In genomic region chr16:76223716-76224115, GRCm38 (mm10) we compare ENCODE assay signal across 17 mouse cellular contexts.
DNase-seq lines count a peak whose midpoint lies in the region; ATAC-seq lines count a peak whose summit lies in the region.
"Had no signal": no experiment of that assay in that cellular context is flagged by ENCODE, and none has a peak within 500 bp of the region (broad histone marks: within the 10 kb centered on the region; RNA-seq: fewer than 3 reads in every experiment).

No protein-coding gene starts in this region.

- no peaks in the 10 kb centered on the region for H3K9me3 ChIP-seq in embryonic facial prominence, embryonic 11.5 days (replicated peaks; ENCODE audit: control insufficient read depth, low read length)
- no peaks in the 10 kb centered on the region for H3K9me3 ChIP-seq in embryonic facial prominence, embryonic 10.5 days
- no peaks in the 10 kb centered on the region for H3K9me3 ChIP-seq in kidney, embryonic 16.5 days (ENCODE audit: low read length)
- no peaks in the 10 kb centered on the region for H3K9me3 ChIP-seq in lung, embryonic 16.5 days (ENCODE audit: control insufficient read depth, low read length)
- H3K9me3 ChIP-seq in intestine, embryonic 16.5 days (ENCODE audit: control insufficient read depth, low read length): no peaks in the 10 kb centered on the region
- H3K9me3 ChIP-seq: embryonic facial prominence, embryonic 12.5 days; heart, embryonic 13.5 days; midbrain, embryonic 15.5 days had no signal

- H3K4me3 ChIP-seq in embryonic facial prominence, embryonic 11.5 days (ENCODE audit: low read depth, low read length): no peak overlapping the region
- H3K4me3 ChIP-seq in embryonic facial prominence, embryonic 10.5 days: no peak overlapping the region
- no peak overlapping the region for H3K4me3 ChIP-seq in kidney, embryonic 16.5 days (ENCODE audit: low read length)
- no peak overlapping the region for H3K4me3 ChIP-seq in lung, embryonic 16.5 days (ENCODE audit: low read length)
- H3K4me3 ChIP-seq in intestine, embryonic 16.5 days (ENCODE audit: low read length): no peak overlapping the region
- H3K4me3 ChIP-seq: embryonic facial prominence, embryonic 12.5 days; heart, embryonic 13.5 days; midbrain, embryonic 15.5 days had no signal

- WGBS in embryonic facial prominence, embryonic 11.5 days: 87% methylated on average over 4 of the region's 4 CpGs
- 82% methylated on average over 4 of the region's 4 CpGs for WGBS in embryonic facial prominence, embryonic 10.5 days
- WGBS in kidney, embryonic 16.5 days: 34% methylated on average over 4 of the region's 4 CpGs
- 27% methylated on average over 4 of the region's 4 CpGs for WGBS in lung, embryonic 16.5 days
- WGBS in intestine, embryonic 16.5 days: 48% methylated on average over 4 of the region's 4 CpGs

- no peaks in the 10 kb centered on the region for H3K27me3 ChIP-seq in embryonic facial prominence, embryonic 11.5 days (ENCODE audit: control insufficient read depth, insufficient read depth, low read length)
- H3K27me3 ChIP-seq in embryonic facial prominence, embryonic 10.5 days (replicated peaks; ENCODE audit: low read depth, poor library complexity, severe bottlenecking): no peaks in the 10 kb centered on the region
- H3K27me3 ChIP-seq in kidney, embryonic 16.5 days (ENCODE audit: insufficient read depth, low read length): no peaks in the 10 kb centered on the region
- H3K27me3 ChIP-seq in lung, embryonic 16.5 days (ENCODE audit: control insufficient read depth, insufficient read depth, low read depth, low read length): no peaks in the 10 kb centered on the region
- H3K27me3 ChIP-seq in intestine, embryonic 16.5 days (replicated peaks; ENCODE audit: control insufficient read depth, insufficient read depth, low read length): no peaks in the 10 kb centered on the region
- H3K27me3 ChIP-seq: embryonic facial prominence, embryonic 12.5 days; heart, embryonic 13.5 days; midbrain, embryonic 15.5 days had no signal

- no peaks in the 10 kb centered on the region for H3K4me1 ChIP-seq in embryonic facial prominence, embryonic 11.5 days (ENCODE audit: control insufficient read depth, insufficient read depth, low read length)
- peaks cover 43% of the 10 kb centered on the region for H3K4me1 ChIP-seq in embryonic facial prominence, embryonic 10.5 days
- H3K4me1 ChIP-seq in kidney, embryonic 16.5 days (ENCODE audit: insufficient read depth, low read length): peaks cover 39% of the 10 kb centered on the region
- peaks cover 17% of the 10 kb centered on the region for H3K4me1 ChIP-seq in lung, embryonic 16.5 days (replicated peaks; ENCODE audit: control insufficient read depth, insufficient read depth, low read length)
- H3K4me1 ChIP-seq in intestine, embryonic 16.5 days (ENCODE audit: control insufficient read depth, insufficient read depth, low read length): peaks cover 14% of the 10 kb centered on the region
- H3K4me1 ChIP-seq: midbrain, embryonic 15.5 days had no signal

- H3K9ac ChIP-seq in embryonic facial prominence, embryonic 11.5 days (replicated peaks; ENCODE audit: low read length): no peak overlapping the region
- H3K9ac ChIP-seq in kidney, embryonic 16.5 days (replicated peaks; ENCODE audit: low read length): no peak overlapping the region; the same call in 1 of the 2 replicates
- H3K9ac ChIP-seq in lung, embryonic 16.5 days (ENCODE audit: low read length): no peak overlapping the region
- H3K9ac ChIP-seq in intestine, embryonic 16.5 days (ENCODE audit: low read depth, low read length): no peak overlapping the region
- H3K9ac ChIP-seq: embryonic facial prominence, embryonic 12.5 days; heart, embryonic 13.5 days; midbrain, embryonic 15.5 days had no signal

- no peak for DNase-seq in embryonic facial prominence, embryonic 11.5 days (ENCODE audit: low spot score)
- DNase-seq in embryonic facial prominence, embryonic 10.5 days (ENCODE audit: low spot score): no peak
- no peak for DNase-seq in kidney, postnatal 4 days
- no peak for DNase-seq in lung, postnatal 25 days (ENCODE audit: low spot score)
- DNase-seq in MN1 (ENCODE audit: low spot score): no peak
- DNase-seq: adrenal gland, postnatal 36 days; heart, postnatal 4 days; lung, adult 2 months; thymus, postnatal 14 days had no signal

- 0 out of 2 replicates have a peak, but pooled peaks have one; percentile 52 for ATAC-seq in embryonic facial prominence, embryonic 11.5 days (replicated peaks; ENCODE audit: insufficient number of reproducible peaks, low FRiP score, low TSS enrichment, low read depth)
- ATAC-seq in kidney, embryonic 16.5 days (ENCODE audit: low FRiP score, low TSS enrichment): 0 out of 2 replicates have a peak, but pooled peaks have one; percentile 42
- peak; percentile 69; the same call in 1 of the 2 replicates for ATAC-seq in lung, embryonic 16.5 days (ENCODE audit: low read depth)
- peak; percentile 60 for ATAC-seq in intestine, embryonic 16.5 days
- ATAC-seq: hindbrain, embryonic 16.5 days; midbrain, embryonic 15.5 days had no signal

- H3K27ac ChIP-seq in embryonic facial prominence, embryonic 11.5 days (replicated peaks; ENCODE audit: low read depth, low read length): no peak overlapping the region
- no peak overlapping the region; the same call in 1 of the 2 replicates for H3K27ac ChIP-seq in embryonic facial prominence, embryonic 10.5 days (replicated peaks)
- 0 out of 2 replicates have a peak overlapping the region, but pooled peaks have one; percentile 30 for H3K27ac ChIP-seq in kidney, embryonic 16.5 days (ENCODE audit: low read length)
- H3K27ac ChIP-seq in lung, embryonic 16.5 days (ENCODE audit: low read length): no peak overlapping the region
- no peak overlapping the region for H3K27ac ChIP-seq in intestine, embryonic 16.5 days (ENCODE audit: low read length)
- H3K27ac ChIP-seq: embryonic facial prominence, embryonic 12.5 days; heart, embryonic 13.5 days; midbrain, embryonic 15.5 days had no signal

- H3K36me3 ChIP-seq in embryonic facial prominence, embryonic 11.5 days (replicated peaks; ENCODE audit: control insufficient read depth, insufficient read depth, low read depth, low read length): no peaks in the 10 kb centered on the region
- H3K36me3 ChIP-seq in embryonic facial prominence, embryonic 10.5 days (replicated peaks): no peaks in the 10 kb centered on the region
- H3K36me3 ChIP-seq in kidney, embryonic 16.5 days (ENCODE audit: insufficient read depth, low read length): no peaks in the 10 kb centered on the region
- no peaks in the 10 kb centered on the region for H3K36me3 ChIP-seq in lung, embryonic 16.5 days (ENCODE audit: control insufficient read depth, insufficient read depth, low read length)
- H3K36me3 ChIP-seq in intestine, embryonic 16.5 days (ENCODE audit: control insufficient read depth, insufficient read depth, low read length): no peaks in the 10 kb centered on the region
- H3K36me3 ChIP-seq: embryonic facial prominence, embryonic 12.5 days; heart, embryonic 13.5 days; midbrain, embryonic 15.5 days had no signal

- H3K4me2 ChIP-seq in embryonic facial prominence, embryonic 11.5 days (ENCODE audit: low read depth, low read length): no peak overlapping the region
- H3K4me2 ChIP-seq in kidney, embryonic 16.5 days (replicated peaks; ENCODE audit: low read depth, low read length): no peak overlapping the region
- H3K4me2 ChIP-seq in lung, embryonic 16.5 days (ENCODE audit: low read depth, low read length): no peak overlapping the region
- H3K4me2 ChIP-seq in intestine, embryonic 16.5 days (ENCODE audit: low read depth, low read length): no peak overlapping the region
- H3K4me2 ChIP-seq: embryonic facial prominence, embryonic 12.5 days; heart, embryonic 13.5 days; liver, embryonic 11.5 days; midbrain, embryonic 15.5 days had no signal
